Mouse (Mus musculus) midbrain, postnatal 0 days (tissue): Measurements from ENCODE around the gene AW011738. TPM values are rescaled to one million over a fixed set of nuclear protein-coding genes. Genes with fewer than 3 reads are reported as not detected.

Experiments
- ATAC-seq: fragments of 200-750 bp; cut with Nextera tagmentation; 2 replicates; pipeline ENCODE4 v1.8.0; 2017; ENCODE audit warnings: moderate number of reproducible peaks, mild to moderate bottlenecking, moderate TSS enrichment, moderate library complexity; ENCODE audit not compliant: low FRiP score
- DNase-seq: peaks from one replicate; pipeline ENCODE4 v3.0.0-alpha.2; 2015; ENCODE audit warnings: low spot score
- H3K27ac ChIP-seq: fragments of 300-500 bp; sonication (generic); 2 replicates; pipeline ENCODE4 v1.5.1; 2014; ENCODE audit warnings: low read depth, mild to moderate bottlenecking, low read length, mixed read lengths
- H3K27me3 ChIP-seq: fragments of 300-500 bp; sonication (generic); 2 replicates; pipeline ENCODE4 v1.6.1; 2014; ENCODE audit warnings: low read length, control low read depth, mixed read lengths; ENCODE audit not compliant: insufficient read depth
- H3K36me3 ChIP-seq: fragments of 300-500 bp; sonication (generic); 2 replicates; pipeline ENCODE4 v1.6.1; 2014; ENCODE audit warnings: low read length, control low read depth, mixed read lengths; ENCODE audit not compliant: insufficient read depth
- H3K4me1 ChIP-seq: fragments of 300-500 bp; sonication (generic); 2 replicates; pipeline ENCODE4 v1.6.1; 2014; ENCODE audit warnings: mild to moderate bottlenecking, control low read depth, antibody characterized with exemption, low read length, mixed read lengths; ENCODE audit not compliant: insufficient read depth
- H3K4me2 ChIP-seq: fragments of 300-500 bp; sonication (generic); 2 replicates; pipeline ENCODE4 v1.6.1; 2014; ENCODE audit warnings: low read depth, mild to moderate bottlenecking, low read length, mixed read lengths; ENCODE audit not compliant: poor library complexity, severe bottlenecking
- H3K4me3 ChIP-seq: fragments of 300-500 bp; sonication (generic); 2 replicates; pipeline ENCODE4 v1.5.1; 2014; ENCODE audit warnings: low read depth, mild to moderate bottlenecking, low read length, moderate library complexity
- H3K9ac ChIP-seq: fragments of 300-500 bp; sonication (generic); replicated peaks from 2 replicates; pipeline ENCODE4 v1.6.1; 2014; ENCODE audit warnings: mild to moderate bottlenecking, low read length, moderate library complexity, mixed read lengths; ENCODE audit not compliant: poor library complexity, severe bottlenecking
- H3K9me3 ChIP-seq: fragments of 300-500 bp; sonication (generic); 2 replicates; pipeline ENCODE4 v1.6.1; 2016; ENCODE audit warnings: low read length, control low read depth
- CTCF ChIP-seq: IDR thresholded peaks from 2 replicates; pipeline ENCODE4 v1.5.1; 2016; ENCODE audit warnings: antibody characterized with exemption, mild to moderate bottlenecking
- WGBS: fragments of 180-500 bp; shearing (Covaris S2); extraction: QIAGEN DNeasy Blood & Tissue Kit; methylation state at CpG from one replicate; pipeline ENCODE4 v1.1.7; 2014; 5-methylcytosine and 5-hydroxymethylcytosine counted together
- polyA plus RNA-seq: library from polyadenylated mRNA; unstranded; fragments of >200 nt; fragmentation: Nextera tagmentation; extraction: Ambion mirVana; gene quantifications from 2 replicates; pipeline ENCODE4 v1.2.1, GENCODE M21; 2015
- total RNA-seq: library from RNA; depleted of rRNA; stranded (reverse); fragments of >200 nt; gene quantifications from 2 replicates; pipeline ENCODE4 v1.2.3, GENCODE M21; 2014

AW011738 gene
- total and polyA plus RNA-seq, 2 experiments from 2014 or later = 3.7 to 7.5 TPM

DNA sequence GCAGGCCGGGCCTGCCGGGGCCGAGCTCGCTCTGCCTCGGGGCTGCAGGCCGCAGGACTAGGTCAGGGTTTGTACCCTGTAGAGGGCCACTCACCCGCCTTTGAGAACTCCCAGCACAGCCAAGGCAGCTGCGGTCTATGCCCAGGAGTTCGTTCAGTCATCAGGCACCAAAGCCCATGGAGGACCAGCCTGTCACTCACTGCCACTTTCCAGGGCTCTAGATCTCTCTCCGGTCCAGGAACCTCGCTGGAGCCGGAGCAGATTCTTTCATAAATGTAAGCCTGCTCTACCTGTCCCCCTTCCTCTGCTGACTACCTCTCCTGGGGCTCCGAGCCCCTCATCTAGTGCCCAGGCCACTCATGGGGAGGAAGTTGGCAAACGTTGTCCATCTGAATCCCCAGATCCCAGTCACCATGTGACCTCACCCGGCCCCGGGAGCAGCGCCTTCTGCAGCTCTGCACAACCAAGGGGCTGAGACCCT, 31.0 kb downstream of the AW011738 start:
- Histone ChIP-seq H3K9ac (peak overlapping the region; percentile 74), H3K4me3 (peak overlapping the region; percentile 87), H3K4me2 (peak overlapping the region; percentile 68), H3K27me3 (no peaks in the 10 kb centered on the region), H3K9me3 (no peaks in the 10 kb centered on the region), H3K4me1 (peaks cover 4% of the 10 kb centered on the region), H3K36me3 (peaks cover 39% of the 10 kb centered on the region), H3K27ac (peak overlapping the region; percentile 92)
- ATAC-seq (no peak), DNase-seq (no peak)
- TF ChIP-seq CTCF = no peak
- WGBS = 2% methylated on average over 17 of the region's 17 CpGs

DNA sequence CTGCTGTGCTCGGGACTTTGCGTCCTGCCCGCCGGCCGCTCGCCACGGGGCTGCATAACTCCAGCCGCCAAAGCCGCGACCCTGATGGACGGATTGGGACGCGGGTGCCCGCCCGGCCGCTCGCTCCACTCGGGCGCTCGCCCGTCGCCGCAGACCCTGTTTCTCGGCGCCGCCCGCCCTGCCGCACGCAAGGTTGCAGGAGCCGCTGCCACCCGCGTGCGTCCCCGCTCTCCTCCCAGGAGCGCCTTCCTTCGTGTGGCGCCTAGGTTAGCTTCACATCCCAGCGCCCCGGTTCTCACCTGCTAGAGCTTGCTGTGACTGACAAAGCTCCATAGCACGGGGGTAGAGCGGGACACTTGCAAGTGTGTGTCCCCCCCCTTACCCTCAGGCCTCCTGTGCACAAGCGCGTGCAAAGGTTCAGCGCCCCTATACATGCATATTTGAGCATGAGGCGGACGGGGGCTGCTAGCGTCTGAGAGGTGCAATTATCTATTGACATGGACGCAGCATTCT, 31.7 kb downstream of the AW011738 start, which contains the start of gene Plekhn1:
Gene Plekhn1, minus strand, starts transcription at position 157 of the 513 bp plus-strand sequence.
- peaks cover 38% of the 10 kb centered on the region for H3K36me3 ChIP-seq

DNA sequence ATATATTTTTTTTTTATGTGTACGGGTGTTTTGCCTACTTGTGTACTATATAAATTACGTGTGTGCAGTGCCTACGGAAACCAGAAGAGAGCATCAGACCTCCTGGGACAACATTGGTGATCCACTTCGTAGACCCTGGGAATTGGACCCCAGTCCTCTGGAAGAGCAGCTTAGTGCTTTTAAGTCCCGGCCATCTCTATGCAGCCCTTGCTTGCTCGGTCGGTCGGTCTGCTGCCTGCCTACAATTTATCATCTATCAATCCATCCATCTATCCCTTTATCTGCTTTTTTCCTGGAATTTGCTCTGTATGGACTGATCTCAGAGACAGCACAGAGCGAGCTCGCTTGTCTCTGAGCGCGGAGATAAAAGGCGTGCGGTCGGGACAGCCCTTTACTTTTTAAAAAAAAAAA, 32.3 kb downstream of the AW011738 start:
- peak; percentile 55; the same call in 1 of the 2 replicates for TF ChIP-seq CTCF
- peak overlapping the region; percentile 68 for H3K4me2 ChIP-seq
- H3K9me3 ChIP-seq = no peaks in the 10 kb centered on the region
- H3K27me3 ChIP-seq = no peaks in the 10 kb centered on the region
- peaks cover 38% of the 10 kb centered on the region for H3K36me3 ChIP-seq
- 1% methylated on average over 15 of the region's 15 CpGs for WGBS
- H3K4me1 ChIP-seq = peaks cover 4% of the 10 kb centered on the region
- H3K4me3 ChIP-seq = peak overlapping the region; percentile 87
- peak; percentile 47 for ATAC-seq
- DNase-seq = peak; percentile 84
- peak overlapping the region; percentile 74 for H3K9ac ChIP-seq
- peak overlapping the region; percentile 92 for H3K27ac ChIP-seq

More for the DNA sequence above, 31.7 kb downstream of the AW011738 start, which contains the start of gene Plekhn1:
- 0% methylated on average over 28 of the region's 48 CpGs for WGBS
- peak; percentile 52 for ATAC-seq
- Histone ChIP-seq H3K4me2 (peak within 1 kb of the TSS; percentile 68), H3K9ac (peak within 1 kb of the TSS; percentile 74), H3K9me3 (no peaks in the 10 kb centered on the region), H3K4me3 (peak within 1 kb of the TSS; percentile 87), H3K27ac (peak within 1 kb of the TSS; percentile 92), H3K4me1 (peaks cover 4% of the 10 kb centered on the region), H3K27me3 (no peaks in the 10 kb centered on the region)
- DNase-seq = peak; percentile 71
- TF ChIP-seq CTCF = peak; percentile 21; the same call in 1 of the 2 replicates

DNA sequence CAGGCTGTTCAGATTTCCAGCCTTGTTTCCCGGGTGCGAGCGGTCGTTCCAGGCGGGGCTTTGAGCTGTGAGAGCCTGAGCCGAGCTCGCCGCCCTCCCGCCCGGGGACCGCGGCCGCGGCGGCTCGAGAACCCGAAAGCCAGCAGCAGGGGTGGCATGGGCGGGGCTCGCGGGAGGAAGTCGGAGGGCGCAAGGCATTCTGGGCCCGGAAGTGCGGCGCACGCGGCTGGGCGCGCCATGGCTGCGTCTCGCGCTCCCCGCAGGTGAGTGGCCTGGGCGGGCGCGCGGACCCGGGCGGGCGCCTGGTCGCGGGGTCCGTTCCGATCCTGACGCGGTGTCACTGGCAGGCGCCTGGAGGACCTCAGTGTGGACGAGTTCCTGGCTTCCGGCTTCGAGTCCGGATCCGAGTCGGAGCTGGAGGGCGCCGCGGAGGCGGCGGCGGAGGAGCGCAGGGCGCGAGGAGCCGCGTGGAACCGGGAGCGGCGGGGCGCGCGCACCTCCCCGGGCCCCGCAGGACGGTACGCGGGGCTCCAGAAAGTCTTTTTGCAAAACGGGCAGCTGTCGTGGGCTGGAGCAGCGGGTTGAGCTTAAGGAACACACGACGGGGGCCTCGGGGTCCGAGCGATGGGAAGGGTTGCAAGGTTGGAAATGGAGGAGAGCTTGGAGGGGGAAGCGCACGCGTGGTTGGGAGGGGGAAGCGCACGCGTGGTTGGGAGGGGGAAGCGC, 32.9 kb downstream of the AW011738 start, which contains the start of gene Noc2l:
Gene Noc2l, plus strand, starts transcription at position 203 of the 726 bp plus-strand sequence.
- Histone ChIP-seq H3K4me3 (peak within 1 kb of the TSS; percentile 87), H3K27ac (peak within 1 kb of the TSS; percentile 92), H3K36me3 (peaks cover 38% of the 10 kb centered on the region), H3K27me3 (no peaks in the 10 kb centered on the region), H3K4me2 (peak within 1 kb of the TSS; percentile 68), H3K9ac (peak within 1 kb of the TSS; percentile 74), H3K9me3 (no peaks in the 10 kb centered on the region), H3K4me1 (peaks cover 4% of the 10 kb centered on the region)
- DNase-seq (peak; percentile 93), ATAC-seq (peak; percentile 86)
- WGBS = under 1% methylated on average over 88 of the region's 90 CpGs
- TF ChIP-seq CTCF = peak; percentile 8; the same call in 1 of the 2 replicates

DNA sequence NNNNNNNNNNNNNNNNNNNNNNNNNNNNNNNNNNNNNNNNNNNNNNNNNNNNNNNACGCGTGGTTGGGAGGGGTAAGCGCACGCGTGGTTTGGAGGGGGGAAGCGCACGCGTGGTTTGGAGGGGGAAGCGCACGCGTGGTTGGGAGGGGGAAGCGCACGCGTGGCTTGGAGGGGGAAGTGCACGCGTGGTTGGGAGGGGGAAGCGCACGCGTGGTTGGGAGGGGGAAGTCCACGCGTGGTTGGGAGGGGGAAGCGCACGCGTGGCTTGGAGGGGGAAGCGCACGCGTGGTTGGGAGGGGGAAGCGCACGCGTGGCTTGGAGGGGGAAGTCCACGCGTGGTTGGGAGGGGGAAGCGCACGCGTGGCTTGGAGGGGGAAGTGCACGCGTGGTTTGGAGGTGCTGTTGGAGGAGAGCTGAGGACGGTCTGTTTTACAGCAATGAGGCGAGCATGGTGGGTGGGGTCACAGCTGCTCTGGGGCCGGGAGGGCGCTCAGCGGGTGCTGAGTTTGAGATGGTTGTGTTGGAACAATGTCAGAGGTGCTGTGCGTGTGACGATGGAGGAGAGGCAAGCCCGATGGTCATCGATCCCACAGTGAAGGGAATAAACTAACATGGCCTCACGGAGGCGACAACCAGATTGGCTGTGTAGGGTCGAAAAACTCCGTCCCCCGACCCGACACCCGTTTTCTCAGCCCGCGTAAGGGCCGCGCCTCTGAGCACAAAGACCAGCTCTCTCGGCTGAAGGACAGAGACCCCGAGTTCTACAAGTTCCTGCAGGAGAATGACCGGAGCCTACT, 33.7 kb downstream of the AW011738 start:
- Histone ChIP-seq H3K4me3 (peak overlapping the region; percentile 87), H3K4me2 (peak overlapping the region; percentile 68; the same call in 1 of the 2 replicates), H3K27ac (no peak overlapping the region), H3K36me3 (peaks cover 38% of the 10 kb centered on the region), H3K4me1 (peaks cover 4% of the 10 kb centered on the region), H3K9ac (no peak overlapping the region), H3K9me3 (no peaks in the 10 kb centered on the region), H3K27me3 (no peaks in the 10 kb centered on the region)
- no peak for DNase-seq
- ATAC-seq = no peak
- WGBS = 27% methylated on average over 54 of the region's 60 CpGs
- TF ChIP-seq CTCF = no peak
